Mouse (Mus musculus) urinary bladder, postnatal 25 days (tissue): Measurements from ENCODE around the gene Nek6.
A peak's percentile ranks its signal among the peaks of the same experiment; 100 is the strongest.

Experiments used
- DNase-seq: peaks from one replicate; pipeline ENCODE4 v3.0.0; 2022; ENCODE audit warnings: low spot score

The Nek6 gene

DNA sequence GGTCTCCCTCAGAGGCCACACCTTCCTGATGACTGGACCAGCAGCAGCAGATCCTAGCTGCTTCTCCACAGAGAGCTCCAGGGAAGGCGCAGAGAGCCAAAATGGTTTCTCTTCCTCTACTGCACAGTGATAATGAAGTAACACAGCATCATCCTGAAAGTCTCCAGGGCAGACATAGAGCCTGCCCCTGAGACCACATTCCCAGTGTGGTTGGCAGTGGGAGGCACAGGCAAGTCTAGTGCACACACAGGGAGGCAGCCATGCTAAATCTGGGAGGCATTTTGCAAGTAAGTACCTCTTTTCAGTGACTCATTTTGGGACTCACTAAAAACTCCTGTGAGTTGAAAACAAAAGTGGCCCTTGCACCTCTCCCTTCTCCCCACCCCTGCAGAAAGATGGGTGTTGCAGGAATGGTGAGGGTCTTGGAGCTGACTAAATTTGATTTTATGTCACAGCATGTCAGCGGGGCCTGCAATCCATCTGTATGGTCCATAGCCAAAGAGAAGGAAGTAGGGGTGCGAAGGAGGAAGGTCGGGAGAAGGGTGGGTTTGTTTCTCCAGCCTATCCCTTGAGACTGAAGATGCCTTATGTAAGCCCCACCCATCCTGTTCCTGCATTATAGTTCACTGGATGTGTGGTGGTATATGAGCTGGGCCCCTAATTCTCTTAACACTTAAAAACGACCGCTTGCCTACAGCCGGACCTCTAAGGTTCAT lies 2.3 kb upstream of the Nek6 start:
- DNase-seq, result no peak

DNA sequence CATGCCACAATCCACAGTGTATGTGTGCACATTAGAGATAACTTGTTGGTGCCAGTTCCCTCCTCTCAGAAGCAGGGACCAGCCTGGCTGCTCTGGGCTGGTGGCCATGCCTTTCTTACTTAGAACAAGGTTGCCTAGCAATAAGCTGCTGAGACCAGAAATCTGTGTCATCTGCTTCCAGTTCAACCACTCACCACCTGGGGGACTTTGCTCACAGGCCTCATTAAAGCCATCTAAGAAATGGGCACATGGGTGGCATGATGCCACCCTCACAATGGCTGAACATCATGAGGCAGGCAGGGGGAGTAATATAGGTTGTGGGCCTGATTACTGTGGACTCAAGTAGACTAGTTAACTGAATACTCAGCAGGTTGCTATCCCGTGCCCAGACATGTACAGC lies 1.3 kb upstream of the Nek6 start:
- no peak for DNase-seq

DNA sequence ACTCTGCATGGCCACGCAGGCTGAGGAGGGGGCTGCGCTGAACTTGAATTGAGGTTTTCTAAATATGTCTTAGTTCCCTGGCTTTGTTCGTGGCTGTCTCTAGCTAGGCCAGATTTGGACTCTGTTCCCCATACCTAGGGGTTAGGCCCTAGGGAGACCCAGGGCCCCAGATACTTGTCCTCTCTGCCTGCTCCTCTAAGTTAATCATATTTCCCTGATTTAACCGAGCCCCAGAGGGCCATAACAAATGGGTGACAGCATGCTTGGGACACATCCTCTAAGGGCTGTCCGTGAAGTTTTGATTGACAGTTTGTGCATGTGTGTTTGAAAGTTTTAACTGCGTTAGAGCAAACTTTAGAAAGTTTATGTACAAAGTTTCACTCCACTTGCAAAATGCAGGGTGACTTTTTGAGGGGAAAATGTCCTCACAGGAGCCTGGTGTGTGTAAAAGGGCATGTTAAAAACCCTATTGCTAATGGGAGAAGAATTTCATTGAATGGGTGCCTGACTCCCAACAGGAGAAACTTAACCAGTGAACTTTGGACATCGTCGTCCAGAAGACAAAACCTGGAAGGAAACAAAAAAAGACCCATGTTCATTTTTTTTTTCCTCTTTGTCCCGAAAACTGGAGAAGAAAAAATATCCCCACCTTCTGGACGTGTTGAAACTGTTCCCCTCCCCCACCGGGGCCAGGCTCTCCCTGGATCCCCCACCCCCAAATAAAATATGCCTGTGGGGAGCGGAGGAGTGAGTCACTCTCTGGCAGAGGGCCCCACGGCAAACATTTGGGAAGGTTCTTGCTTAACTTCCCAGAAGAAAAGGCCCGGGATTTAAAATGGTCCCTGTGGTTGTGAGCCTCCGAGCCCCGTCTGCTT lies 1.1 kb downstream of the Nek6 start:
- DNase-seq, result peak; percentile 76

DNA sequence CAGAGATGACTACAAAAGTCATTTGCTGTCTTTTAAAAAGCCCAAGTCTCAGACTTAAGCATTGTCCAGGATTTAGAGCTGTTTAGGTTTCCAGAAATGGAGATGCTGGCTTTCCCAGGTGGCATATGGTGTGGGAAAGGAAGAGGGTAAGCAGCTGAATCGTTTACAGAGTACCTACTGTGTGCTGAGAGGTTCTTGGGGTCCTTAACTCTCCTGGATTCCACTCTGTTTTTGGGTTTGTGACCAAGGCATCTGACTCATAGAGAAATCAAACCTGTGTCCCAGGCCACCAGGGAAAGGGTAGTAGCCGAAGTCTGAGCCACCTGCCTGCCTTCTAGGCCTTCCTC lies 1.7 kb downstream of the Nek6 start:
- DNase-seq, result no peak

DNA sequence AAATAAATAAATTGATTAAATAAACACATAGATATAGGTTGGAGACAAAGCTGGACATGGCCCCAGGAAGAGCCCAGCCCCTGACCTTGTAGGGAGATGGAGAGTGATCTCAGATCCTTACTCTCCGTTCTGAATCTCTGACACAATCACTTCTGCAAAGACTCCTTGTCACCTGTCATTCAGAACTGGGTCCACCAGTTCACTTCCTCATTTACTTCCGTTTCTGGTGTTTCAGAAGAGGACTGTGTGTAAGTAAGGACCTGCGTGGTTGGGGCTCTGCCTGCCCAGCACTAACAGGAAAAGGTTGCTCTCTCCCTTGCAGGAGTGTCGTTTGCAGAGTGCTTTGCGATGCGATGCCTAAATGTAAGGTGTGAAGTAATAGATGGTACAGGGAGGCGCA lies 3.0 kb downstream of the Nek6 start:
- DNase-seq, result no peak

DNA sequence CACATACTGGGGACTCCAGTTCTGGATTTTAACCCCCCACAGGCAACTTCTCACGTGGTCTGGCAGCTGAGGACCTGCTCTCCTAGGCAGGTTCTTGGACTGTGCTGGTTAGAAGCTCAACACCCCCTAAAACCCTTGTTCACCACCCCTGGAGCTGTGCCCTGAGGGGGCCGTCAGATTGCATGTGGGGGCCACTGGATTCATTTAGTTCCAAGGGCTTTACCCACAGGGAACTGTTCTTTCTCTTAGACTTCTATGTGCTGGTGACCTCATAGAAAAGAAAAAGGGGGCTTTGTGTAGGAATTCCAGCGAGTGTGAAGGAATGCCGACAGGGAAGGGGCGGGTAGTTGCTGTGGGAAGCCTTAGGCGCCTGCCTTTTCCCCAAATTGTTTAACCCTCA lies 4.0 kb downstream of the Nek6 start:
- no peak for DNase-seq

DNA sequence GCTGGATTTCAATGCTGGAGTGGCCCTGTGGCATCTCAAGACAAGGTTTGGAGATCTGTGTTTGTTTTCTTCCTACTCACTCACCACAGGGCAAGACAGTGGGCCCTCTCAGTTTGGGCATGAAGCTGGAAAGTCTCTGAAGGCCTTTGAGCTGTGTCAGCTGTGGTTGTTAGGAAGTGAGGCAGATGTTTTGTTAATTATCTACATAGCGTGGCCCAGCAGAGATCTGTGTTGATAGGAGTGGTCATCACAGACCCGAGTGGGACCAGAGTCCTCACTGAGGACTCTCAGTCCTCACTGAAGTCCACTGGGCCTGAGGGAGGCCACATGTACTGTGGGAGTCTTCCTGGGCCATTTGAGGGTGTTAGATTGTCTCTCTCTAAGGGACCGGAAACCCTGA lies 5.0 kb downstream of the Nek6 start:
- no peak for DNase-seq

DNA sequence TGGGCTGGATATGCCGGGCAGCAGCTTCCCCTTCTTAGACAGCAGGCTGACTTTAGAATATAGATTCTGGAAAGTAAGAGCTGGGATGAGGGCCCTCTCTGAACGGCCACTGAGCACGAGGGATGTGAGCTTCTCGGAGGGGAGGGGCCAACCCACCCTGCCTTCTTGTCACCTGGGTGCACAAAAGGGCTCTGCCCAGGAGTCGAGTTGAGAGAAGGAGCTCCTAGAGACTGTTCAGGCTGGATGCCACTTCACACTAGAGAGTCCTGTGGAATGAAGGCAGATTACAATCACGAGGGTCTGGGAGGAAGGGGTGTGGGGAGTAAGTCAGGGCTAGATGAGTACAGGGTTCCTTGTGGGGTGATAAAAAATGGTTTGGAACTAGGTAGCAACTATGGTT lies 5.6 kb downstream of the Nek6 start:
- no peak for DNase-seq

DNA sequence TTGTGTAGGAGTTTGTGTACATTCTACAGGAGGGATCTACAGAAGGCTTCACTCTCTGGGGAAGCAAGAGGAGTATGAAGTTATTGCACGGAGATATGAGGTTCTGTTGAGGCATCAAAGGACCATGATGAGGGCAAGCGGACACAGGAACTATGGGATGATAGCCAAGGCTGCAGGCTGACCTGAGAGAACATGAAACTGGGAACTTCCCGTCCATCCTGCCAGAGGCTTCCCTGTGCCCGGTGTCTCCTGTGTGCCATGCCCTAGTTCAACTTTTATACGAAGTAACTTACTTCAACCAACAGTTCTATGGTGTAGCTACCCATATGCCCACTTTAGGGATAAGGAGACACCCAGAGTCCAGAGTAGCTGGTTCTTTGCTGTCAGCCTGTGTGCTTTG lies 7.3 kb downstream of the Nek6 start:
- no peak for DNase-seq

DNA sequence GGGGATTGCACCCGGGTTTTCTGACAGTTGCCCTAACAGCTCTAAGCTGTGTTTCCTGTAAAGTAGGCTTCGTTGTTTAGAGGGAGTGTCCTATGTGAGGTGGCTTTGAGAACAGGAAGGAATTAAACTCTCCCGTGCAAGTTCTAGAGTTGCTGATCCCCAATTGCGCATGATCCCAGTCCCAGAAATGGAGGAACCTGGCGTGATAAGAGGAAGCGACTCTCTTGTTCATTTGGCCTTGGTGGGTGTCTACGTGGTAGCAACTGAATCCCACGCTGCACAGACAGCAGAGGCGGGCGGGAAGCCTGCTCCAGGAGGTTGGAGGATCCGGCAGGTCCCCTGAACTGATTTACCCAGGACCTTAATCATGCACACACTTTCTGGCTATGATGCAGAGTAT lies 8.5 kb downstream of the Nek6 start:
- no peak for DNase-seq

DNA sequence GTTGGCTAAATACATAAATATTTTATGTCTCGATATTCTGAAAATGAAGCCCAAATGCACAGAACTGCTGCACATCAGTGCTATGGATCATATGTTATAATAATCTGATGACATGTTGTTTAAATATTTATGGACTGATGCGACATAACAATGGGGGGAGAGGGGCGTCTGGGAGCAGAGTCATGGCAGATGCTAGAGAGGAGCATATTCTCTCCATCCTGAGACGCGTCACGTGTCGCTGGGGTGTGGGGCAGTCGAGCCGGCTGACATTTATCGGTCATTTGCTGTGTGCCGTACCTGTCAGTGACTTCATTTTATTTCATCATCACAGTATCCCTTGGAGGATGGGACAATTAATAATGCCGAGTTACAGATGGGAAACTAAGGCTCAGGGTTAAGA lies 10.2 kb downstream of the Nek6 start:
- no peak for DNase-seq

DNA sequence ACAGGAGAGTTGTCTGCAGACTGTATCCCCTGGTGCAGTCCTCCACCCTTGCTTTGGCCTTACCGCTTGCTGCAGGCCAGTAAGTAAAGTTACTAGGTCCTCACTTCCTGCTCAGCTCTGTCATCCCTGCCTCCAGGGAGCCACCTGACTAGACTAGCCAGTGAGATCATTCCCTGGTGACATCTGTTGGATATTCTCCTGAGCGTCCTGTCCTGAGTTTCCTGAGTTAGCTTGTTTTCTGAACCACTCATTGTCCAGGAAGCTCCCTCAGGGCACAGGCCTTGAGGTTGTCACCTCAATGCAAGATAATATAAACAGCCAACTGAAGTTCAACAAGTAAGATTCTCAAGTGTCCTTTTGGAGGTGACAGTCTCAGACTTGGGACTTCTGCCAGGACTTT lies 10.9 kb downstream of the Nek6 start:
- DNase-seq, result no peak

DNA sequence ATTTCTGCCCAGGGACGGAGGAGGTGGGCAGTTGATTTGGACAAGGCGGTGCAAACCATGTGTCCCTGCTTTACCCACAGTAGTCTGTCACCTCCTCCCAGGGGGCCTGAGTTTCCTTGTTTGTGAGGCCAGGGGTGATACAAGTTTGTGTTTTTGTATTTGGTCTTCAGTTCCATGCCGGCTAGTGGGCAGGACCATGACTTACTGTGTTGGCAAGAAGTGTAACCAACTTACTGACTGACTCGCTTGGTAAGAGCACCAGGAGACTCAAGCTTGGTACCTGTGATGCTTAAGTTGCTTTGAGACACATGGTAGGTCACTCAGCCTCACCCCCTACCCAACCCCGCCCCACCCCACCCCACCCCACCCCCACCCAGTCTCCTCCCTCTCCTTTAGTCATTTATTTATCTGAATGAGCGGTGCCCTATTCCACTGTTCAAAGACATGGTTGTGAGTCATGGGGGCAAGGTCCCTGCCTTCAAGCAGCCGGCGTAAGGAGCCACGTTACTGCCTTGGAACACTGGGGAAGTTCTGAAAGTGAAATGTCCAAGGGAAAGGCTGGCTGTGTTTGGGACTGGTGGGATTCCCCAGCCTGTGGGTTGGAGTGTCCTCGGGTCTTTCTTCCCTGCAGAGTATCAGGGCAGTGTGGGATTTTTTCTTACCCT lies 12.5 kb downstream of the Nek6 start:
- DNase-seq, result no peak

DNA sequence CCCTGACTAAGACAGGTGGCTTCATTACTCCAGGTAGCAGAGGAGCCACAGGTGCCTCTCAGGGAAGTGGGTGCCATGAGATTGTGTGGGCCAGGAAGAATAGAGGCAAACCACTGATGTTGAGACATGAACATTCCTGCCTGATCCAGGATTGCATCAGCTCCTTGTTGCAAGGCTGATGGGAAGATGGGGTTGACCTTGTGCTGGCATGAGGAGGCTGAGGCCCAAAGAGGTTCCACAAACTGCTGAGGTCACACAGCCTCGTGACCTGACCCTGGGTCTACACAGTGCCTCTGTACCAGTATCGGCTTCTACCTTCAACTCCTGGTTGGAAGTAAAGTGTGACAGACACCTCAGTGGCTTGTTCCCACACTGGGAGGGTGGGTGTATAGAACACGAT lies 13.6 kb downstream of the Nek6 start:
- no peak for DNase-seq

DNA sequence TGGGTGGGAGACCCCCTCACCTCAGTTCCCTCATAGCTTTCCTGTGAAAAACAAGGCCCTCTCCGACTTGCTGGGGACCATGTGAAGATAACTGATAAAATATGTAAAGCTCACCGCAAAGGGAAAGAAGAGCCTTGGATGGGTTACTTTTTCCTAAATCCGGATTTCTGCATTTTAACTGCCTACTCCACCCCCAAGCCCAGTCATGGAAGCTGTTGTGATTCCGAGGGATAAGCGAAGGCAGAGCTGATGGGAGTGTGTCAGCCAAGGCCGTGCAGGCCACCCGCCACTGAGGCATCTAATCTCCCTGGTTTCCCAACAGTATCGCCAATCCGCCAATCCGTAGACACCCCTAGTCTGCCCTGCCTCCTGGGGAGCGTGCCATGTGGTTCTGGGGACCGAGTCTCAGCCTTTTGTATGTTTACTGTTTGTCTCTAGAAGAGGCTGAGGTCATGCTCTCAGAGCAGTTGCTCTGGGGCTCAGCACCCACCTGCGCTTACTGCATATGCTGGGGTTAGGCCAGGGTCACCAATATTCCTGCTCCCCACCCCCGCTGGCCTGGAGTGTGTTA lies 18.2 kb downstream of the Nek6 start:
- no peak for DNase-seq

DNA sequence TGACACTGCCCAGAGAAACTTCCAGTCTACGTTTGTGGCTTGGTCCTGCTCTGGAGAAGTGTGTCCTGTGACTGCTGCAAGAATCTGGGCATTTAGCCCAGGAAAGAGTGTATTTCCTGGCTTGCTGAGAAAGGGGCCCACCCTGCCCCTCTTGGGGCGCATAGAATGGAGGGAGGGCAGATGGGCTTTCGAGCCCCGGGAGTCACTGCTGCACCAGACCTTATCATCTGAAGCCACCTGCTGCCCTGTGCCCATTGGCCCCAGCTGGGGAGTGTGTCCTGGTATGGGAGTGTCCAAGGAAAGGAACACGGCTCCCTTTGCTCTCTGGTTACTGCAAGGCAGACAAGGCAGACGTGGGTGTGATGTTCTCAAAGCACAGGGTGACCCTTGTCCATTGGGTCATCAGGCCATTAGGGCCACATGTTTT lies 19.5 kb downstream of the Nek6 start:
- no peak for DNase-seq

DNA sequence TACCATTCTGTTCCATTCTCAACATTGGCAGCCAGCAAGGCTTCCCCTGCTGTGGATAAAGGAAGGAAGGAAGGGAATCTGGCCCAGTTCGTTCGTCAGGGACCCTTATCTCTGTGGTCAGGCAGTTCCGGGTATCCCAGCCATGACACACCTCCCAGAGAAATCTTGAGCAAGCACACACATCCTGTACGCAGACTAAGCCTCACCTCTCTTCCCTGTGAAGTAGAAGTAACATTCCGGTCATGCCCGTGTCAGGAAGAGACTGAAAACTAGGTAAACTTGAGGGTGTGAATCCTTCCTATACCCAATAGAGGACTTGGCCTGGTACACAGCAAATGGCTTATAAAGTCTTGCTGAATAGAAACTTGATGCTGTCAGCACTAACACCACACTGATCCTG lies 21.9 kb downstream of the Nek6 start:
- no peak for DNase-seq

DNA sequence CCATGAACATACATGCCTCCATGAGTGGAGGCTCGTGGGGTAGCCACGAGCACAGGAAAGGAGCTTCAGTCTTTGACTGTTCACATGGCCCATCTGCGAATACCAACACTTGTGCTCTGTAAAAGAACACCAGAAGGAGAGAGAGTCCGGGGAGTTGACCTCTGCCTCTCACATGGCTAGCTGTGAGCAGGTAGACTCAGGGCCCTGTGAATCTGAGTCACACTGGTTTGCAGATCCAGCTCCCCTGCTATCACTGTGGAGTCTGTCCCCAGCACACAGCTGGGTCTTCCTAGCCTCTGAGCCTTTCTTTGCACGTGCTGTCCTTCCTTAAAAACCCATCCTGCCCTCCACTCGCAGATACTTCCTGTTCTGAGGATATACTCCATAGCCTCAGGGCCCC lies 22.3 kb downstream of the Nek6 start:
- no peak for DNase-seq

DNA sequence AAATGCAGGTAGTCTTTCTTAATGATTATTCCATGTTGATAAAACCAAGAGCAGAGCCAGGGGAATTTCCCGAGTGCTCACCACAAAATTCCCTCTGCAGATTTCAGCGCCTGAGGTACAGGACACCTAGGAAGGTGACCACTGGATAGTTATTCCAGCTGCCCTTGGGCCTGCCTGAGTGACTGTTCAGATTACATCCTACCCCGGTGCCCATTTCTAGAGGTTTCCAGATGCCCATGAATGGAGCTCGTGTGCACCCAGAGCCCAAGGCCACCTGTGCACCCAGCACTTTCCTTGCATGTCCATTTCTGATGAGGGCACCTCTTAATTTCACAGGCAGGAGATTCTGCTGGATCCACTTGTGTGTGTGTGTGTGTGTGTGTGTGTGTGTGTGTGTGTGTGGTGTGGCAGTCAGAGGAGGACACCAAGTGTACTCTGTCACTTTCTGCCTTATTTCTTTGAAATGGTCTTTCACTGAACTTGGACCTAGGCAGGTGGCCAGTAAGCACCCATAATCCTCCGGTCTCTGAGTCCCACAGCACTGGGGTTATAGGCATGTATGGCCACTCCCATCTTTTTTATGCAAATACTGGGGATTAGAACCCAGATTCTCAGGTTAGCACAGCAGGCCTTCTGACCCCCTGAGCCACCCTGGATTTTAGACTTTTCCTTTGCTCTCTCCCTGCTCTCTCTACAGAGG lies 22.9 kb downstream of the Nek6 start:
- no peak for DNase-seq

DNA sequence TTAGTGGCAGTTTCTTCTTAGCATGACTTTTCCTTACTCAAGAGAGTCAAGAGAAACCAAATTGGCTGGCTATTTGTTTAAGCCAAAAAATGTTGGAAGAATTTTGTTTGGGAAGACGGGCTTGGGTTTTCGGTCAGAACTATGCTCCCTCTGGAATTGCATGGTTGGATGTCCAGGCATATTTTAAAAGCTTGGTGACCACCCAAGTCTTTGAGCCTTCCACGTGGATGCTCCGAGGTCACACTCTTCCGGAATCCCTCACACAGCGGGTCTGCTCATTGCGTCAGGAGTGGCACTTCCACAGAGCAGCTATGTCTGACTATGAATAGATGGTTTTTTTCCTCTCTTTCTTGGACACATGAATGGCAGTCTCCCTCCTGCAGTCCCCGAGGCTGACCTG lies 23.6 kb downstream of the Nek6 start:
- no peak for DNase-seq

DNA sequence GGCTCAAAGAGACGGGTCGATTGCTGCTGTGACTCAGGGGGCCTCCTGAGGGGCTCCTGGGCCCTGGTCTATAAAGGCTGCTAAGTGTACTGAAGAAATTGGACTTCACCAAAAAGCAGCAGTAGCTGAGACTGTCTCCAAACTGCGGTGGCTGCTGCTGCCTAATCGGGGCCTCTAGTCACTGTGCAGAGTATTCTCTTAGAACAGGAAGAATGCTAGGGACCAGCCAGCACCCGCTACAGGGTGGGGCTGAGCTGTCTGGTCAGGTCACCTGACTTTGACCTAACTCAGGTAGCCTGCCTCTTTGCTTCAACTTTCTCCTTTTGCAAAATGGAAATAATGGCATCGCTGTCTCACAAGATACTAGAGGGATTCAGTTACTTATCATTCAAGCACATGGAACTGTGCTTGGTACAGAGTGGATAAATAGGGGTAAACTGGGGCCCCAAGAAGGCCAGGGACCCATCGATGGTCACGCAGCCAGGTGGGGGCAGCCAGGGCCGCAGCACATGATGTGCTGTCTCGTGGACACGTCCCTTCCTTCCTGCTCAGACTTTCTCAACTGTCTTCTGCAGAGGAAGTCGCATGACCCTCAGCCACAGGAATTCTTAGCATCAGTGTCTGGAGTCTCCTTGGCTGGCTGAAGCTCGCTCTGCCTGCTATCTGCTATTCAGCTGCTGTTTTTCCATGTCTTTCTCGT lies 24.2 kb downstream of the Nek6 start:
- DNase-seq, result no peak

DNA sequence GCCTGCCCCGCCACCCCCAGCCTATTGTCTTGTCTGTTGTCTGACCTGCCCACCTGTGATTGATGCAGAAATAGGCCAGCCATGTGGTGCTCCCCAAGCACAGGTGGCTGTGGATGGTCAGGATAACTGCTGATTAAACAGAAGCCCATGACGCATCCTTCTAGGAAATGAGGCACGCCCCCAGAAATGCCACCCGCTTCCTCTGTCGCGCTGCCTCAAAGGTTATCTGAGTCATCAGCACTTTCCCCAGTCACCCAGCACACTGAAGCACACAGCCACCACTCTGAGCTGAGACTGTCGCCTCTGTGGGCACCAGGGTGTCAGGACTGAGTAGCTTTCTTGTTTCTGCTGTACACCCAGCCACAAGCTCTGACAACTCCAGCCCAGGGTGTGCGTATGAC lies 24.9 kb downstream of the Nek6 start:
- DNase-seq, result no peak
